Mouse (Mus musculus): ENCODE measurements around the gene Olfr474. TPM values are rescaled to one million over a fixed set of nuclear protein-coding genes. Genes with fewer than 3 reads are reported as not detected.
"Not testable (repeated sequence)": the region's sequence is repeated elsewhere in the genome, so short reads cannot be mapped to it uniquely, and the experiment has no call there.

Gene Olfr474
- polyA plus RNA-seq (2015; fragmentation: Nextera tagmentation; extraction: Ambion mirVana) = not detected in 2 replicates

DNA sequence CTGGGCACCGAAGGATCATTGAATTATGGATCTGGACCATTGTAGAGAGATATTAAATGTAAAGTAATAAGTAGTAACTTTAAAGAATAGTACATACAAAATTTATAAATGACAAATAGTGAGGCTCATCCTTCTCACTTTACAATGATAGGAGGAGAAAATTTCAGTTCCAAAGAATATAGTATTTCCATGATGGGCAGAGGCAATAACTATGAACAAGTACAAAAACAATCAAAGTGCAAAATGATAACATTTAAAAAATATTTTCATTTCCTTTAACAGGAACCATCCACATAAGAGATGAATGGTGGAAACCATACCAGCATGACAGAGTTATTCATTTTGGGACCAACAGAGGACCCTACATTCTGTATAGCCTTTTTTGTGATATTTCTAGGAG lies at the start of gene Olfr474:
Gene Olfr474, plus strand, starts transcription at position 301 of the 400 bp plus-strand sequence.
- DNase-seq (ENCODE audit: low spot score) = no peak

DNA sequence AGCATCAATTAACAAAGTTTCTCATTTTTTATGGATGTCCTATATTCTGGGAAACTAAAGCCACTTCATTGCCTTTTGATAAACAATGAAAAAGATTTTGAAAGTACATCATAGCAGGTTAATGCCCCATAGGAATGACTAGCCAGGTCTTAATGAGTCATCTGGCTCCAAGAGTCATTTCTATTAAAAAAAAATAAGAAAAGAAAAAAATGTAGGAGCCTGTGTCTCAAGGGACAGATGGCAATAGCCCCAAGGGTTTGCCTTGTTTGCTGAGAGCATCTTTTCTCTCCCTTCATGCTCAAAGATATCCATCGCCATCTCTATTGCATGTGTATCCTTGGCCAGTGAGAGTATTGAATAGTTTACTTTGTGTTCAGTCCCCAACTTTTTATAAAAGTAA lies 24.3 kb upstream of the Olfr474 start, which contains the start of gene Olfr473:
Gene Olfr473, plus strand, starts transcription at position 301 of the 400 bp plus-strand sequence.
- no peak for DNase-seq (ENCODE audit: low spot score)

DNA sequence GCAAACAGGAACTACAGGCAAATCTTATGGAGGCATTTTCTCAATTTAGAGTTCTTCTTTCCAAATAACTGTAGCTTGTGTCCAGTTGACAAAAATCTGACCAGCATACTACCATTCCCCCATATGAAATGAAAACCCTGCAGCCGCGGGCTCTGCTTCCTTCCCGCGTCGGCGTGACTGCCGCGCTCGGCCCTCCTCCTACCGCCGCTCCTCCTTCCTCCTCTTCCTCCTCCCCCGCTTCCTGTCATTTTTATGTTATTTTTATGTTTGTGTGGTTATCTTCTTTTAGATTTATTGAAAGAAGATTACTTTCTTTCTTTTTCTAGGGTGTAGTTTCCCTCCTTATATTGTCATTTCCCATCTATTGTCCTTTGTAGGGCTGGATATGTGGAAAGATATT lies 1.9 kb upstream of the Olfr474 start:
- not testable (repeated sequence) for DNase-seq (ENCODE audit: low spot score)

DNA sequence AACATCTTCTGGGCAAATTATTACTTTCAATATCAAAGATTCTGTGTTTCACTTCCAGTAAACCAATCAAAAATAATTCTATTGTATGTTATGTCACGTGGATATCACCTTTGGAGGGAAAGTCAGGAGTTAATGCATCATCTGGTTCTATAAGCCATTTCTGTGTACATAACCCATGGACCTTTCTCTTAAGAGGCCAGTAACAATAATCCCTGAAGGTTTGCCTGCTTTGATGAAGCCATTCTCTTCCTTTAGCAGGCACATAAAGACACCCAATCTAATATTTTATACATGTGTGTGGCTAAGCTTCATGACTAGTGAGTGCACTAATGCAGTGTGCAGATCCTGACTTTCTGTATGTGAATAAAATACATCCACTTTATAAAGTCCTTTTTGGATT lies 10.1 kb downstream of the Olfr474 start, which contains the start of gene Olfr476:
Gene Olfr476, plus strand, starts transcription at position 301 of the 400 bp plus-strand sequence.
- DNase-seq (ENCODE audit: low spot score) = no peak

DNA sequence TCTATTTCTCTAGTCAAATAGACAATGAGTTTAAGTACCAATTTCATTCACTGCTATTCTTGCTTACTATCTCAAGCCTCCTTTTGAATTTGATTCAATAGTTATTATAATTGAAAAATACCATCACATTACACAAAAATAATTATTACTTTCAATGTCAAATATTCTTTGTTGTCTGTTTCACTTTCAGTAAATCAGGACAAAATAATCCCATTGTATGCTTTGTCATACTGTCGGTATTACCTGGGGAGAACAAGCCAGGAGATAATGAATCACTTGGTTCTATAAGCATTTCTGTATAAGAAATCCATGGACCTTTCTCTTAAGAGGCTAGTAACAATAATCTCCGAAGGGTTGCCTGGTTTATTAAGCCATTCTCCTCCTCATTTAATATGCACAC lies 31.9 kb downstream of the Olfr474 start, which contains the start of gene Olfr477:
Gene Olfr477, plus strand, starts transcription at position 301 of the 400 bp plus-strand sequence.
- no peak for DNase-seq (ENCODE audit: low spot score)

Other genes starting within 250 kb of the Olfr474 start
- gene Cyb5r2, start 196.6 kb upstream of the Olfr474 start, polyA plus RNA-seq (2015; fragmentation: Nextera tagmentation; extraction: Ambion mirVana) = 0.08 and 0.10 TPM in 2 replicates
- gene Ovch2, start 153.4 kb upstream of the Olfr474 start, polyA plus RNA-seq (2015; fragmentation: Nextera tagmentation; extraction: Ambion mirVana) = not detected in 2 replicates
- not detected in 2 replicates for gene Olfr467, start 142.4 kb upstream of the Olfr474 start, polyA plus RNA-seq (2015; fragmentation: Nextera tagmentation; extraction: Ambion mirVana)
- gene Olfr469, start 129.1 kb upstream of the Olfr474 start, polyA plus RNA-seq (2015; fragmentation: Nextera tagmentation; extraction: Ambion mirVana) = not detected in 2 replicates
- not detected in 2 replicates for gene Olfr470, start 107.2 kb upstream of the Olfr474 start, polyA plus RNA-seq (2015; fragmentation: Nextera tagmentation; extraction: Ambion mirVana)
- gene Olfr472, start 56.7 kb upstream of the Olfr474 start, polyA plus RNA-seq (2015; fragmentation: Nextera tagmentation; extraction: Ambion mirVana) = not detected in 2 replicates
- gene Olfr473, start 24.2 kb upstream of the Olfr474 start, polyA plus RNA-seq (2015; fragmentation: Nextera tagmentation; extraction: Ambion mirVana) = not detected in 2 replicates
- gene Olfr476, start 10.2 kb downstream of the Olfr474 start, polyA plus RNA-seq (2015; fragmentation: Nextera tagmentation; extraction: Ambion mirVana) = not detected in 2 replicates
- not detected in 2 replicates for gene Olfr477, start 32.0 kb downstream of the Olfr474 start, polyA plus RNA-seq (2015; fragmentation: Nextera tagmentation; extraction: Ambion mirVana)
- not detected in 2 replicates for gene Olfr478, start 79.3 kb downstream of the Olfr474 start, polyA plus RNA-seq (2015; fragmentation: Nextera tagmentation; extraction: Ambion mirVana)
- not detected in 2 replicates for gene Olfr479, start 96.0 kb downstream of the Olfr474 start, polyA plus RNA-seq (2015; fragmentation: Nextera tagmentation; extraction: Ambion mirVana)
- gene Olfr480, start 112.7 kb downstream of the Olfr474 start, polyA plus RNA-seq (2015; fragmentation: Nextera tagmentation; extraction: Ambion mirVana) = not detected in 2 replicates
- gene Olfr481, start 125.2 kb downstream of the Olfr474 start, polyA plus RNA-seq (2015; fragmentation: Nextera tagmentation; extraction: Ambion mirVana) = not detected in 2 replicates
- 0.09 and 0.10 TPM in 2 replicates for gene Olfr482, start 142.9 kb downstream of the Olfr474 start, polyA plus RNA-seq (2015; fragmentation: Nextera tagmentation; extraction: Ambion mirVana)
- not detected in 2 replicates for gene Olfr483, start 146.2 kb downstream of the Olfr474 start, polyA plus RNA-seq (2015; fragmentation: Nextera tagmentation; extraction: Ambion mirVana)
- not detected in 2 replicates for gene Olfr484, start 172.8 kb downstream of the Olfr474 start, polyA plus RNA-seq (2015; fragmentation: Nextera tagmentation; extraction: Ambion mirVana)
- not detected in 2 replicates for gene Olfr485, start 205.2 kb downstream of the Olfr474 start, polyA plus RNA-seq (2015; fragmentation: Nextera tagmentation; extraction: Ambion mirVana)
- not detected in 2 replicates for gene Olfr486, start 218.1 kb downstream of the Olfr474 start, polyA plus RNA-seq (2015; fragmentation: Nextera tagmentation; extraction: Ambion mirVana)